23 mouse cellular contexts compared by ENCODE assay signal in the genomic region with DNA sequence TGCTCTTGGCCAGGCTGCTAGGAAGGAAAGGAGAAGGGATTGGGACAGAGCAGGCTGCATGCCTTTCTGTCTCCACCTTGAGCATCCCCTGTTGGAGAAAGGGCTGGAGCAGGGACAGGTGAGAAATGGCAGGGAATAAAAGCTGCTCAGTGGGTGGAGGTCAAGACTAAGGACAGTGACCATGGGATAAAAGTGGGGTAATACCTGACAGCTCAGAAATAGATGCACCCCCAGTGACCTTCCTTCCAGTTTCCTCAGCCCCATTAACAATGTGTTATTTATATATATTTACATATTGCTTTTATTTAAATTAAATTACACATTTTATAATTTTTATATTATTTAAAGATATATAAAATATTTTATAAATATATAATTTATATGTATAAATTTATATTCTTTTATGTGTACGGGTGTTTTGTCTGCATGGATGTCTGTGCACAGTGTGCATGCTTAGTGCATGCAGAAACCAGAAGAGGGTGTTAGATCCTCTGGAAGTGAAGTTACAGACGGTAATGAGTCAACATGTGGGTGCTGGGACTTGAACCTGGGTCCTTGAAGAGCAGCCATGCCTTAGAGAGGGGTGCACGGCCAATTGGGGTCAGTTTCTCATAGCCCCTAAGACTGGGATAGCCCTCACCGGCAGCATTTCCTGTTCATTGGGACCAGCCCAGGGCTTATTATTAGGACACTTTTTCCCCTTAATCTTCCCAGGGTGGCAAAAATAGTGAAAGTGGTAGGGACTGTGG. TPM values are rescaled to one million over a fixed set of nuclear protein-coding genes. Genes with fewer than 3 reads are reported as not detected.
"Had no signal": no experiment of that assay in that cellular context is flagged by ENCODE, and none has a peak within 500 bp of the region (broad histone marks: within the 10 kb centered on the region; RNA-seq: fewer than 3 reads in every experiment).

No protein-coding gene starts in this region.

- H3K27ac ChIP-seq: limb, embryonic 12.5 days; limb, embryonic 15.5 days; liver, embryonic 14.5 days; lung, embryonic 15.5 days; midbrain, embryonic 12.5 days; midbrain, embryonic 15.5 days; neural tube, embryonic 13.5 days; stomach, embryonic 15.5 days had no signal

- H3K27me3 ChIP-seq: kidney, embryonic 15.5 days; limb, embryonic 12.5 days; limb, embryonic 15.5 days; lung, embryonic 15.5 days; midbrain, embryonic 12.5 days; midbrain, embryonic 15.5 days; neural tube, embryonic 13.5 days; stomach, embryonic 15.5 days had no signal

- H3K36me3 ChIP-seq: kidney, embryonic 15.5 days; limb, embryonic 12.5 days; limb, embryonic 15.5 days; lung, embryonic 15.5 days; stomach, embryonic 15.5 days had no signal

- DNase-seq: kidney, adult 8-10 months; kidney, postnatal 10 days; kidney, postnatal 36 days; left cerebral cortex, postnatal 4 days; liver, postnatal 0 days; lung, postnatal 14 days; lung, postnatal 4 days; retina, postnatal 1 day; right cerebral cortex, postnatal 25 days; spleen, adult 18-20 months; thymus, postnatal 25 days had no signal

- H3K9me3 ChIP-seq: kidney, embryonic 15.5 days; limb, embryonic 12.5 days; limb, embryonic 15.5 days; lung, embryonic 15.5 days; midbrain, embryonic 12.5 days; midbrain, embryonic 15.5 days; neural tube, embryonic 13.5 days; stomach, embryonic 15.5 days had no signal

- H3K9ac ChIP-seq: kidney, embryonic 15.5 days; limb, embryonic 12.5 days; limb, embryonic 15.5 days; liver, embryonic 14.5 days; liver, postnatal 0 days; lung, embryonic 15.5 days; midbrain, embryonic 12.5 days; midbrain, embryonic 15.5 days; neural tube, embryonic 13.5 days; stomach, embryonic 15.5 days had no signal

- ATAC-seq: liver, postnatal 0 days; midbrain, embryonic 15.5 days had no signal

- H3K4me2 ChIP-seq: kidney, embryonic 15.5 days; limb, embryonic 12.5 days; limb, embryonic 15.5 days; liver, embryonic 11.5 days; lung, embryonic 15.5 days; midbrain, embryonic 12.5 days; midbrain, embryonic 15.5 days; neural tube, embryonic 13.5 days; stomach, embryonic 15.5 days had no signal

- H3K4me3 ChIP-seq: kidney, embryonic 15.5 days; limb, embryonic 12.5 days; limb, embryonic 15.5 days; lung, embryonic 15.5 days; midbrain, embryonic 12.5 days; midbrain, embryonic 15.5 days; myocyte; neural tube, embryonic 13.5 days; stomach, embryonic 15.5 days had no signal

- H3K4me1 ChIP-seq: limb, embryonic 15.5 days; midbrain, embryonic 15.5 days; neural tube, embryonic 13.5 days had no signal

RNA-seq across cellular contexts. Expression of a gene that starts 23.5 kb away (rescaled TPM):
- total RNA-seq: megakaryocyte-erythroid progenitor cell, adult 5-6 weeks had no signal
- polyA plus RNA-seq: liver, postnatal 0 days had no signal

RNA-seq across cellular contexts. Expression of a gene that starts 42.8 kb away (rescaled TPM):
- total RNA-seq: megakaryocyte-erythroid progenitor cell, adult 5-6 weeks had no signal
- polyA plus RNA-seq: liver, embryonic 11.5 days had no signal
